Mouse (Mus musculus) hindbrain, embryonic 12.5 days (tissue): ENCODE measurements around the gene Fam207a. TPM values are rescaled to one million over a fixed set of nuclear protein-coding genes. Genes with fewer than 3 reads are reported as not detected.
A peak's percentile ranks its signal among the peaks of the same experiment; 100 is the strongest.

ENCODE experiments used
- ATAC-seq: fragments of 200-750 bp; cut with Nextera tagmentation; 2 replicates; pipeline ENCODE4 v1.8.0; 2017; ENCODE audit warnings: moderate TSS enrichment; ENCODE audit not compliant: low FRiP score
- H3K27ac ChIP-seq: fragments of 300-500 bp; sonication (generic); 2 replicates; pipeline ENCODE4 v1.5.1; 2016; ENCODE audit warnings: mild to moderate bottlenecking
- H3K27me3 ChIP-seq: fragments of 300-500 bp; sonication (generic); 2 replicates; pipeline ENCODE4 v1.6.1; 2016; ENCODE audit warnings: mild to moderate bottlenecking
- H3K36me3 ChIP-seq: fragments of 300-500 bp; sonication (generic); 2 replicates; pipeline ENCODE4 v1.6.1; 2016; ENCODE audit warnings: mild to moderate bottlenecking
- H3K4me1 ChIP-seq: fragments of 300-500 bp; sonication (generic); 2 replicates; pipeline ENCODE4 v1.6.1; 2016
- H3K4me2 ChIP-seq: fragments of 300-500 bp; sonication (generic); replicated peaks from 2 replicates; pipeline ENCODE4 v1.6.1; 2016; ENCODE audit warnings: mild to moderate bottlenecking
- H3K4me3 ChIP-seq: fragments of 300-500 bp; sonication (generic); 2 replicates; pipeline ENCODE4 v1.5.1; 2016; ENCODE audit warnings: mild to moderate bottlenecking
- H3K9ac ChIP-seq: fragments of 300-500 bp; sonication (generic); 2 replicates; pipeline ENCODE4 v1.6.1; 2016; ENCODE audit warnings: mild to moderate bottlenecking, moderate library complexity
- H3K9me3 ChIP-seq: fragments of 300-500 bp; sonication (generic); replicated peaks from 2 replicates; pipeline ENCODE4 v1.6.1; 2016; ENCODE audit warnings: mild to moderate bottlenecking
- WGBS: fragments of 180-500 bp; shearing (Covaris S2); methylation state at CpG from one replicate; pipeline ENCODE4 v1.1.7; 2016; 5-methylcytosine and 5-hydroxymethylcytosine counted together
- polyA plus RNA-seq: library from polyadenylated mRNA; unstranded; fragments of >200 nt; fragmentation: Nextera tagmentation; extraction: Ambion mirVana; gene quantifications from 2 replicates; pipeline ENCODE4 v1.2.1, GENCODE M21; 2016

The Fam207a gene
- polyA plus RNA-seq, 1 experiment from 2014 or later: 47.3 TPM

- H3K9ac ChIP-seq: no peak overlapping the region
- no peak for ATAC-seq
- H3K36me3 ChIP-seq: no peaks in the 10 kb centered on the region
- H3K4me1 ChIP-seq: peaks cover 2% of the 10 kb centered on the region; the same call in 1 of the 2 replicates
- no peaks in the 10 kb centered on the region for H3K9me3 ChIP-seq
- no peak overlapping the region for H3K4me3 ChIP-seq
- no peaks in the 10 kb centered on the region for H3K27me3 ChIP-seq
- no peak overlapping the region for H3K27ac ChIP-seq
- no peak overlapping the region for H3K4me2 ChIP-seq
- WGBS: 78% methylated on average over 2 of the region's 2 CpGs
Observed at GRCm38 (mm10) chr10:77526488-77526887, 10.9 kb upstream of the Fam207a start.

GRCm38 (mm10) chr10:77523321-77523720, 7.7 kb upstream of the Fam207a start:
- H3K4me2 ChIP-seq: no peak overlapping the region
- no peaks in the 10 kb centered on the region for H3K36me3 ChIP-seq
- no peaks in the 10 kb centered on the region for H3K27me3 ChIP-seq
- H3K27ac ChIP-seq: no peak overlapping the region
- no peaks in the 10 kb centered on the region for H3K9me3 ChIP-seq
- ATAC-seq: no peak
- peaks cover 2% of the 10 kb centered on the region; the same call in 1 of the 2 replicates for H3K4me1 ChIP-seq
- WGBS: 76% methylated on average over 7 of the region's 7 CpGs
- no peak overlapping the region for H3K4me3 ChIP-seq
- H3K9ac ChIP-seq: no peak overlapping the region

- ATAC-seq: no peak
- H3K9ac ChIP-seq: peak overlapping the region; percentile 47; the same call in 1 of the 2 replicates
- H3K4me1 ChIP-seq: peaks cover 2% of the 10 kb centered on the region; the same call in 1 of the 2 replicates
- no peaks in the 10 kb centered on the region for H3K36me3 ChIP-seq
- peak overlapping the region; percentile 52 for H3K4me2 ChIP-seq
- 56% methylated on average over 12 of the region's 12 CpGs for WGBS
- no peaks in the 10 kb centered on the region for H3K9me3 ChIP-seq
- no peaks in the 10 kb centered on the region for H3K27me3 ChIP-seq
- peak overlapping the region; percentile 21; the same call in 1 of the 2 replicates for H3K4me3 ChIP-seq
- no peak overlapping the region for H3K27ac ChIP-seq
Observed at GRCm38 (mm10) chr10:77522746-77523145, 7.2 kb upstream of the Fam207a start.

GRCm38 (mm10) chr10:77522021-77522731, 6.6 kb upstream of the Fam207a start:
- no peak overlapping the region for H3K27ac ChIP-seq
- peak overlapping the region; percentile 52 for H3K4me2 ChIP-seq
- ATAC-seq: no peak
- no peaks in the 10 kb centered on the region for H3K27me3 ChIP-seq
- peak overlapping the region; percentile 47; the same call in 1 of the 2 replicates for H3K9ac ChIP-seq
- H3K36me3 ChIP-seq: no peaks in the 10 kb centered on the region
- peak overlapping the region; percentile 21 for H3K4me3 ChIP-seq
- peaks cover 2% of the 10 kb centered on the region; the same call in 1 of the 2 replicates for H3K4me1 ChIP-seq
- WGBS: 16% methylated on average over 18 of the region's 18 CpGs
- no peaks in the 10 kb centered on the region for H3K9me3 ChIP-seq

GRCm38 (mm10) chr10:77520497-77520896, 4.9 kb upstream of the Fam207a start:
- H3K4me2 ChIP-seq: no peak overlapping the region
- H3K9me3 ChIP-seq: no peaks in the 10 kb centered on the region
- H3K4me3 ChIP-seq: no peak overlapping the region
- no peaks in the 10 kb centered on the region for H3K36me3 ChIP-seq
- no peak overlapping the region for H3K27ac ChIP-seq
- H3K4me1 ChIP-seq: peaks cover 10% of the 10 kb centered on the region
- 93% methylated on average over 5 of the region's 5 CpGs for WGBS
- no peaks in the 10 kb centered on the region for H3K27me3 ChIP-seq
- H3K9ac ChIP-seq: no peak overlapping the region
- no peak for ATAC-seq

GRCm38 (mm10) chr10:77519191-77519590, 3.6 kb upstream of the Fam207a start:
- H3K4me1 ChIP-seq: peaks cover 18% of the 10 kb centered on the region
- ATAC-seq: no peak
- no peaks in the 10 kb centered on the region for H3K27me3 ChIP-seq
- WGBS: 79% methylated on average over 3 of the region's 3 CpGs
- H3K27ac ChIP-seq: no peak overlapping the region
- H3K36me3 ChIP-seq: 0 out of 2 replicates have a peak, but pooled peaks cover under 1% of the 10 kb centered on the region
- no peaks in the 10 kb centered on the region for H3K9me3 ChIP-seq
- H3K4me2 ChIP-seq: no peak overlapping the region
- H3K9ac ChIP-seq: no peak overlapping the region
- H3K4me3 ChIP-seq: no peak overlapping the region

- H3K9ac ChIP-seq: no peak overlapping the region
- no peaks in the 10 kb centered on the region for H3K27me3 ChIP-seq
- peaks cover 18% of the 10 kb centered on the region for H3K4me1 ChIP-seq
- no peak for ATAC-seq
- H3K9me3 ChIP-seq: no peaks in the 10 kb centered on the region
- no peak overlapping the region for H3K4me2 ChIP-seq
- H3K4me3 ChIP-seq: no peak overlapping the region
- no peak overlapping the region for H3K27ac ChIP-seq
- WGBS: 92% methylated on average over 5 of the region's 5 CpGs
- peaks cover 11% of the 10 kb centered on the region for H3K36me3 ChIP-seq
Observed at GRCm38 (mm10) chr10:77517801-77518200, 2.2 kb upstream of the Fam207a start.

GRCm38 (mm10) chr10:77517066-77517620, 1.6 kb upstream of the Fam207a start:
- no peak overlapping the region; the same call in 1 of the 2 replicates for H3K4me2 ChIP-seq
- no peak overlapping the region for H3K4me3 ChIP-seq
- peak; percentile 39 for ATAC-seq

GRCm38 (mm10) chr10:77516379-77516951, 880 bp upstream of the Fam207a start:
- H3K4me3 ChIP-seq: peak overlapping the region; percentile 94
- H3K27me3 ChIP-seq: no peaks in the 10 kb centered on the region
- peaks cover 23% of the 10 kb centered on the region for H3K36me3 ChIP-seq
- H3K4me1 ChIP-seq: peaks cover 16% of the 10 kb centered on the region
- H3K9me3 ChIP-seq: no peaks in the 10 kb centered on the region
- peak overlapping the region; percentile 91 for H3K4me2 ChIP-seq
- peak overlapping the region; percentile 78 for H3K27ac ChIP-seq
- ATAC-seq: peak; percentile 20; the same call in 1 of the 2 replicates
- WGBS: 45% methylated on average over 14 of the region's 14 CpGs
- H3K9ac ChIP-seq: peak overlapping the region; percentile 91

More at GRCm38 (mm10) chr10:77517066-77517620, 1.6 kb upstream of the Fam207a start:
- no peak overlapping the region for H3K27ac ChIP-seq
- H3K4me1 ChIP-seq: peaks cover 16% of the 10 kb centered on the region
- no peak overlapping the region for H3K9ac ChIP-seq
- WGBS: 22% methylated on average over 20 of the region's 20 CpGs
- no peaks in the 10 kb centered on the region for H3K27me3 ChIP-seq
- no peaks in the 10 kb centered on the region for H3K9me3 ChIP-seq
- peaks cover 17% of the 10 kb centered on the region for H3K36me3 ChIP-seq

GRCm38 (mm10) chr10:77510225-77510982, 5.2 kb downstream of the Fam207a start:
- no peaks in the 10 kb centered on the region for H3K9me3 ChIP-seq
- 86% methylated on average over 15 of the region's 15 CpGs for WGBS
- H3K36me3 ChIP-seq: peaks cover 56% of the 10 kb centered on the region
- H3K27me3 ChIP-seq: no peaks in the 10 kb centered on the region
- peaks cover 17% of the 10 kb centered on the region for H3K4me1 ChIP-seq
- H3K4me2 ChIP-seq: no peak overlapping the region
- H3K4me3 ChIP-seq: no peak overlapping the region
- no peak overlapping the region for H3K9ac ChIP-seq
- ATAC-seq: no peak
- no peak overlapping the region for H3K27ac ChIP-seq

- no peaks in the 10 kb centered on the region for H3K27me3 ChIP-seq
- H3K4me1 ChIP-seq: peaks cover 12% of the 10 kb centered on the region
- no peak overlapping the region for H3K9ac ChIP-seq
- H3K36me3 ChIP-seq: peaks cover 60% of the 10 kb centered on the region
- H3K27ac ChIP-seq: no peak overlapping the region
- WGBS: 42% methylated on average over 12 of the region's 12 CpGs
- no peak overlapping the region for H3K4me3 ChIP-seq
- H3K4me2 ChIP-seq: no peak overlapping the region
- ATAC-seq: peak; percentile 73
- H3K9me3 ChIP-seq: no peaks in the 10 kb centered on the region
Observed at GRCm38 (mm10) chr10:77509403-77510187, 6.0 kb downstream of the Fam207a start.
